Mouse (Mus musculus) subcutaneous adipose tissue, adult 2 months (tissue): ENCODE measurements around the gene Olfr155. TPM values are rescaled to one million over a fixed set of nuclear protein-coding genes. Genes with fewer than 3 reads are reported as not detected.

ENCODE experiments used
- polyA plus RNA-seq: library from polyadenylated mRNA; depleted of rRNA; stranded (reverse); fragments of >200 nt; gene quantifications from 2 replicates; pipeline ENCODE4 v1.2.3, GENCODE M21; 2012; ENCODE audit warnings: low replicate concordance; rRNA removed

The Olfr155 gene
- polyA plus RNA-seq: not detected in 2 replicates

GRCm38 (mm10) chr4:43851265-43851664 lies at the start of gene Olfr155:
Olfr155 (plus strand) TSS chr4:43851565.

GRCm38 (mm10) chr4:43823845-43824337 lies 27.5 kb upstream of the Olfr155 start, which contains the start of gene Olfr156:
Olfr156 (minus strand) TSS chr4:43823895.

GRCm38 (mm10) chr4:43840101-43840500 lies 11.3 kb upstream of the Olfr155 start, which contains the start of gene Olfr157:
Olfr157 (minus strand) TSS chr4:43840201.

GRCm38 (mm10) chr4:43875160-43875918 lies 24.0 kb downstream of the Olfr155 start, which contains the start of gene Reck:
Reck (plus strand) TSS chr4:43875530.

Other genes with a start within 250 kb of the Olfr155 start
- gene Npr2, start 219.6 kb upstream of the Olfr155 start, polyA plus RNA-seq: 94.7 and 95.6 TPM in 2 replicates
- gene Spag8, start 198.0 kb upstream of the Olfr155 start, polyA plus RNA-seq: 0.69 and 1.1 TPM in 2 replicates
- gene Hint2, start 195.1 kb upstream of the Olfr155 start, polyA plus RNA-seq: 105 and 166 TPM in 2 replicates
- gene Tmem8b, start 182.6 kb upstream of the Olfr155 start, polyA plus RNA-seq: 14.5 and 16.6 TPM in 2 replicates
- gene Fam221b, start 182.4 kb upstream of the Olfr155 start, polyA plus RNA-seq: 0.07 and 0.10 TPM in 2 replicates
- not detected in 2 replicates for gene Olfr70, start 150.8 kb upstream of the Olfr155 start, polyA plus RNA-seq
- gene Olfr71, start 141.3 kb upstream of the Olfr155 start, polyA plus RNA-seq: not detected in 2 replicates
- gene Hrct1, start 124.4 kb upstream of the Olfr155 start, polyA plus RNA-seq: 8.2 and 78.2 TPM in 2 replicates
- gene Spaar, start 121.5 kb upstream of the Olfr155 start, polyA plus RNA-seq: 3.1 and 20.2 TPM in 2 replicates
- 0.13 TPM in 1 of 2 replicates, not detected in the other for gene Olfr159, start 80.6 kb upstream of the Olfr155 start, polyA plus RNA-seq
- not detected in 2 replicates for gene Olfr156, start 27.7 kb upstream of the Olfr155 start, polyA plus RNA-seq
- gene Olfr157, start 11.4 kb upstream of the Olfr155 start, polyA plus RNA-seq: 0.04 TPM in 1 of 2 replicates, not detected in the other
- 8.0 and 33.4 TPM in 2 replicates for gene Reck, start 24.0 kb downstream of the Olfr155 start, polyA plus RNA-seq
- gene Glipr2, start 105.8 kb downstream of the Olfr155 start, polyA plus RNA-seq: 14.6 and 29.1 TPM in 2 replicates
- gene Ccin, start 131.9 kb downstream of the Olfr155 start, polyA plus RNA-seq: 0.11 and 0.22 TPM in 2 replicates
- gene Clta, start 152.9 kb downstream of the Olfr155 start, polyA plus RNA-seq: 139 and 199 TPM in 2 replicates
- 27.7 and 29.1 TPM in 2 replicates for gene Gne, start 232.6 kb downstream of the Olfr155 start, polyA plus RNA-seq